Mouse (Mus musculus) stomach, postnatal 0 days (tissue): ENCODE results near the gene Veph1.

Experiments
- CTCF ChIP-seq: IDR thresholded peaks from 2 replicates; pipeline ENCODE4 v1.5.1; 2016; ENCODE audit warnings: antibody characterized with exemption, low read depth, mild to moderate bottlenecking, moderate library complexity
- EP300 ChIP-seq: optimal IDR thresholded peaks from 2 replicates; pipeline ENCODE3; 2016; ENCODE audit warnings: antibody characterized with exemption

- TF ChIP-seq CTCF (no peak), EP300 (no peak)
These were observed 191.1 kb downstream of the Veph1 start for GRCm38 (mm10) chr3:66105493-66105892.
